Mouse (Mus musculus) C2C12 (cell line): ENCODE measurements around the gene Ppp2r5a. TPM values are rescaled to one million over a fixed set of nuclear protein-coding genes. Genes with fewer than 3 reads are reported as not detected.

ENCODE experiments used
- H3K27me3 ChIP-seq: one replicate; pipeline ENCODE4 v1.6.1; 2011; ENCODE audit not compliant: control insufficient read depth, insufficient read depth, insufficient read length
- H3K36me3 ChIP-seq: one replicate; pipeline ENCODE4 v1.6.1; 2011; ENCODE audit not compliant: control insufficient read depth, insufficient read depth
- H3K4me3 ChIP-seq: one replicate; pipeline ENCODE4 v1.5.1; 2011; ENCODE audit warnings: mild to moderate bottlenecking, control low read depth; ENCODE audit not compliant: poor library complexity, insufficient read depth, severe bottlenecking
- H3K79me2 ChIP-seq: one replicate; pipeline ENCODE4 v1.6.1; 2011; ENCODE audit not compliant: control insufficient read depth, insufficient read depth
- H3K79me3 ChIP-seq: one replicate; pipeline ENCODE4 v1.6.1; 2011; ENCODE audit warnings: low read depth, control low read depth
- H3ac ChIP-seq: one replicate; pipeline ENCODE3; 2011; ENCODE audit warnings: low read depth; ENCODE audit not compliant: control insufficient read depth, insufficient read length
- CEBPB ChIP-seq: IDR thresholded peaks from one replicate; pipeline ENCODE4 v1.6.1; 2011; ENCODE audit warnings: low read depth, mild to moderate bottlenecking, control low read depth, moderate library complexity
- CTCF ChIP-seq: IDR thresholded peaks from one replicate; pipeline ENCODE4 v1.5.1; 2011; ENCODE audit not compliant: control insufficient read depth, insufficient read depth, insufficient read length
- FOSL1 ChIP-seq: IDR thresholded peaks from one replicate; pipeline ENCODE4 v1.8.0; 2011; ENCODE audit warnings: mild to moderate bottlenecking, low read length; ENCODE audit not compliant: poor library complexity, insufficient read depth, severe bottlenecking
- MAX ChIP-seq: IDR thresholded peaks from one replicate; pipeline ENCODE4 v1.6.1; 2011; ENCODE audit warnings: mild to moderate bottlenecking, control low read depth
- MYOD1 ChIP-seq: IDR thresholded peaks from one replicate; pipeline ENCODE4 v1.6.1; 2011; ENCODE audit warnings: low read depth; ENCODE audit not compliant: control insufficient read depth, insufficient read length
- MYOG ChIP-seq: IDR thresholded peaks from one replicate; pipeline ENCODE4 v1.6.1; 2011; ENCODE audit not compliant: control insufficient read depth, insufficient read length; ENCODE audit errors: extremely low read depth
- USF1 ChIP-seq: IDR thresholded peaks from one replicate; pipeline ENCODE4 v1.6.1; 2011; ENCODE audit warnings: low read depth, mild to moderate bottlenecking, control low read depth, moderate library complexity
- polyA plus RNA-seq: library from polyadenylated mRNA; unstranded; fragments of >200 nt; fragmentation: generic; extraction: Trizol; gene quantifications from one replicate; pipeline ENCODE4 v1.2.1, GENCODE M21; 2012; ENCODE audit warnings: missing spikeins

Ppp2r5a gene
- polyA plus RNA-seq, 1 experiment: 21.5 TPM

DNA sequence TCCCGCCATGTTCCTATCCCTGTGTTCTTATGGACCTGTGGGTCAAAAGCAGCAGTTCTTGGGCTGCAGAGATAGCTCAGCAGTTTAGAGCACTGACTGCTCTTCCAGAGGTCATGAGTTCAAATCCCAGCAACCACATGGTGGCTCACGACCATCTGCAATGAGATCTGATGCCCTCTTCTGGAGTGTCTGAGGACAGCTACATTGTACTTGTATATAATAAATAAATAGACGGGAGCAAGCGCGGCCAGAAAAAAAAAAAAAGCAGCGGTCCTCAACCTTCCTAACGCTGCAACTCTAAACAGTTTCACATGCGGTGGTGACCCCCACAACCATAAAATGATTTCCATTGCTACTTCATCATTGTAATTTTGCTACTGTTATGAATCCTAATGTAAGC, 86.3 kb downstream of the Ppp2r5a start:
- H3K36me3 ChIP-seq: no peaks in the 10 kb centered on the region
- H3K27me3 ChIP-seq: no peaks in the 10 kb centered on the region
- H3ac ChIP-seq: no peak overlapping the region
- H3K79me3 ChIP-seq: no peaks in the 10 kb centered on the region
- H3K4me3 ChIP-seq: no peak overlapping the region
- H3K79me2 ChIP-seq: no peaks in the 10 kb centered on the region
- peak; percentile 8 for TF ChIP-seq MAX
- TF ChIP-seq USF1: no peak

DNA sequence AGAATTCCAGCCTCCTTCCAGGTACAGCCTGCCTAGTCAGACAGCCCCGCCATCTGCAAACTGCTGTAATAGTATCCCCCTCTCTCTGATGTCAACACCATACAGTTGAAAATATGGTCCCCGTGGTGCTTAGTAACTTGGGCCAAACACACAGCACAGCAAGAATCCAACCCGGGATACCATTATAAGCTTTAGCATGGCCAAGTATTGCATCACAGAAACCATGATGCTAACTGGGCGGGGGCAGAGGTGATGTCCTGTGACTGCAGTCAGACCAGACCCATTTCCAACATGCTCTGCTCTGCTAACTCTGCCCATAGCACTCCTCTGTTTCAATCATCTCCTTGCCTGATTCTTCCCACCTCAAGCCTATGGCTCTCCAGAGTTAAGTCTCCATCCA, 89.1 kb downstream of the Ppp2r5a start:
- H3K36me3 ChIP-seq: no peaks in the 10 kb centered on the region
- H3ac ChIP-seq: no peak overlapping the region
- H3K27me3 ChIP-seq: no peaks in the 10 kb centered on the region
- TF ChIP-seq CTCF: no peak
- no peak for TF ChIP-seq USF1
- peak; percentile 57 for TF ChIP-seq CEBPB
- TF ChIP-seq MYOG: no peak
- no peak for TF ChIP-seq FOSL1
- H3K4me3 ChIP-seq: no peak overlapping the region
- H3K79me2 ChIP-seq: no peaks in the 10 kb centered on the region
- H3K79me3 ChIP-seq: no peaks in the 10 kb centered on the region

DNA sequence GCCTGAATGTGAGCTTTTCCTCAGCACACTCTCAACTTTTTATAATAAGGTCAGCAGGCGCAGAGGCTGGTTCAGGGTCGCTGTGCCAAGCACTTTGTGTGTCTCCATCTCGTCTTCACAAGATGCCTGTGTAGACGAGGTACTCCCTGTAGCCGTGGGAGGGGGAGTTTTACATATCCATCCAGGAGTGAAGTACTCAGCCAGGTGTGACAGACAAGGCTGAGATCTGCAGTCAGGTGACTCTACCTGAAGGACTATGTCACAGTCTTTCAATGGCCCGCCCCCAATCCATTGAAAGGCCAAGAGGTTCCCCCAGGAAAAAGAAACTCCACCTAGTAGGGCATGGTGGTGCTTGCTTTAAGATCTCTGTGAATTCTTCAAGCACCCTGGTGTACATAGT, 89.9 kb downstream of the Ppp2r5a start:
- Histone ChIP-seq H3K4me3 (no peak overlapping the region), H3K27me3 (no peaks in the 10 kb centered on the region), H3K36me3 (no peaks in the 10 kb centered on the region), H3K79me3 (no peaks in the 10 kb centered on the region), H3ac (no peak overlapping the region), H3K79me2 (no peaks in the 10 kb centered on the region)
- TF ChIP-seq USF1 (no peak), FOSL1 (no peak), MYOD1 (no peak), CTCF (no peak), MYOG (no peak), CEBPB (no peak), MAX (no peak)

DNA sequence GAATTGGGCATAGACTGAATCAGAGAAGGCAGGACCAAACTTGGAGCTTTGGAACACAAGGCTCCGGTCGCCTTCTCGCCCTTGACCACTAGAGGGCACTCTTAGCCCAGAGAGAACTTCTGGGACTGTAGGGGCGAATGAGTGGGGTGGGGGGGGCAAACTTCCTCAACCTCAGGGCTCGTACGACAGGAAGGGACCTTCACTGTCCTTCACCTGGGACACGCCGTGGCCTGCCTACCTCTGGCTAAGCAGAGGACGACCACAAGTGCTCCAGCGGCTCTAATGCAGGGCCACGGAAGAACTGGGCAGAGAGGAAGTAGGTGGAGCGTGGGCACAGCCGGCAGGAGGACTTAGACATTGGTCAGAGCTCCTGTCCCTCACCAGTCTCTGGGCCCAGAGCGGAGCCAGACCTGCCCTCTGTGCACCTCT, 90.5 kb downstream of the Ppp2r5a start:
- Histone ChIP-seq H3K79me2 (no peaks in the 10 kb centered on the region), H3ac (peak overlapping the region; percentile 50), H3K27me3 (no peaks in the 10 kb centered on the region), H3K4me3 (peak overlapping the region; percentile 40), H3K79me3 (no peaks in the 10 kb centered on the region), H3K36me3 (no peaks in the 10 kb centered on the region)
- peak; percentile 25 for TF ChIP-seq CTCF
- no peak for TF ChIP-seq CEBPB
- no peak for TF ChIP-seq MYOD1
- no peak for TF ChIP-seq MAX

DNA sequence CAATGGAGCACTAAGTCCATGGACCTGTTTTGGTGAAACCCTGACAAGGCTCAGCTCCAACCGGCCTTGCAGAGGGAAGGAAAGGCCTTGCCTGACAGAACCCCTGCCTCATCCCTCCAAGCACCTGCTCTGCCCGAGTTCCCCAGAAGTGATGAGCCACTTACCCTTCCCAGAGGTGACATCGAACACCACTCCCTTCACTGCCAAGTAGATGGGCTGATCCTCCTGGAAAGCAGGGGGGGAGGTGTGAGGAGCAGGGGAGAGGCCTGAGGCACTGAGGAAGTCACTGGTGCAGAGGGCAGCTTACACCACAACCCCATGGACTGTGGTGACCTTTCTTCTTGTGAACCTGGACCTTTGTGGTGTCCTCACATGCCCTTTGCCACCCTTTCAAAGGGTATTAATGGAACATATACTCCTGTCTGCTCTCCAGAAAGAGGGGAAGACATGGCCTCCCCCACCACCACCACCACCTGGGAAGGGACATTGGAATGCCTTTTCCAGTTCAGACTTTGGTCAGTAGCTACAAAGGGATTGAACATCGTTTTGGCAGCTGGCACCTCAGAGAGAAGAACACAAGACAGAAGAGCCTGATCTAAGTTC, 91.7 kb downstream of the Ppp2r5a start:
- H3K27me3 ChIP-seq: no peaks in the 10 kb centered on the region
- TF ChIP-seq FOSL1: no peak
- no peak for TF ChIP-seq MYOD1
- no peak for TF ChIP-seq MYOG
- TF ChIP-seq USF1: no peak
- no peak for TF ChIP-seq CEBPB
- TF ChIP-seq MAX: no peak

DNA sequence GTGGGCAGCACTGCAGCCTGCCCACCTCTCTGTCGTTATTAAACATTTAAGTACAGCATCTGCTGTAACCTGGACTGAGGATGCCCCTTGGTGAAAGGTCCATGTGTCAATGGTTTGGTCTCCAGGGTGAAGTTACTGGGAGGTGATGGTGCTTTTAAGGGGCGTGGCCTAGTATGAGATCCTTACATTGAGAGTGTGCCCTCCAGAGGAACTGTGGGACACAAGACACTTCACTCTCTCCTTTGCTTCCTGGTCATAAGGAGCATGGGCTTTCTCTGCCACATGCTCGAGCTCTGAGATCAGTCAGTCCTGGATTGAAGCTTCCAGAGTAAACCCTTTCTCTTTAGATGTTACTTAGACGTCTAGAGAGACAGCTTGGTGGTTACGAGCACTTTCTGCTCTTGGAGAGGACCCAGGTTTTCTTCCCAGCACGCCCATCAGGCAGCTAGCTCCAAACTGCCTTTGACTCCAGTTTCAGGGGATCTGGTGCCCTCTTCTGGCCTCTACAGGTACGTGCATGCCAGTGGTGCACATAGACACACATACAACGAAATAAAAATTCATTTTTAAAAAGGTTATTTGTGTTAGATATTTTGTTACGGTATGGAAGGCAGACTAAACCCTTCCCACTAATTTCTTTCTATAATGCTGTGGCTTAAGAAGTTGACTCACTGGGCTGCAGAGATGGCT, 95.2 kb downstream of the Ppp2r5a start:
- TF ChIP-seq MAX (no peak), CTCF (no peak), MYOG (no peak), FOSL1 (no peak), CEBPB (no peak), USF1 (no peak), MYOD1 (no peak)
- Histone ChIP-seq H3ac (no peak overlapping the region), H3K79me2 (no peaks in the 10 kb centered on the region), H3K4me3 (no peak overlapping the region), H3K27me3 (no peaks in the 10 kb centered on the region), H3K79me3 (no peaks in the 10 kb centered on the region), H3K36me3 (no peaks in the 10 kb centered on the region)

More for the DNA sequence above, 91.7 kb downstream of the Ppp2r5a start:
- no peaks in the 10 kb centered on the region for H3K79me3 ChIP-seq
- no peaks in the 10 kb centered on the region for H3K79me2 ChIP-seq
- H3K4me3 ChIP-seq: no peak overlapping the region
- H3K36me3 ChIP-seq: no peaks in the 10 kb centered on the region
- no peak overlapping the region for H3ac ChIP-seq
